Mouse (Mus musculus) left cerebral cortex, postnatal 14 days (tissue): Measurements from ENCODE around the gene Plxnd1. TPM values are rescaled to one million over a fixed set of nuclear protein-coding genes. Genes with fewer than 3 reads are reported as not detected.

Experiments
- DNase-seq, 2 experiments: peaks; one replicate each; pipeline ENCODE4 v3.0.0; 2021 to 2022; ENCODE audit warnings: low spot score in 2 of 2, mixed read lengths in 1 of 2
- intact Hi-C: fragments of 180-260 bp; cut with DNase I; formaldehyde crosslinking; loops from one replicate; pipeline ENCODE4 v1.15.1; 2025
- total RNA-seq, 2 experiments: library from RNA; stranded (reverse); gene quantifications; 2 replicates each; pipeline ENCODE4 v1.2.3; 2021

Plxnd1 gene
- total RNA-seq, 2 experiments from 2014 or later = 156 to 174 TPM

- DNase-seq = no peak
- intact Hi-C loops = no loop called here
These were observed 7.6 kb downstream of the Plxnd1 start for GRCm38 (mm10) chr6:115987096-115987747.

GRCm38 (mm10) chr6:115986472-115987095 is 8.2 kb downstream of the Plxnd1 start:
- DNase-seq = no peak
- intact Hi-C loops = no loop called here

GRCm38 (mm10) chr6:115985622-115986021 is 9.2 kb downstream of the Plxnd1 start:
- intact Hi-C loops = no loop called here
- DNase-seq = no peak

GRCm38 (mm10) chr6:115984580-115984979 is 10.2 kb downstream of the Plxnd1 start:
- intact Hi-C loops = no loop called here
- DNase-seq = no peak

DNA sequence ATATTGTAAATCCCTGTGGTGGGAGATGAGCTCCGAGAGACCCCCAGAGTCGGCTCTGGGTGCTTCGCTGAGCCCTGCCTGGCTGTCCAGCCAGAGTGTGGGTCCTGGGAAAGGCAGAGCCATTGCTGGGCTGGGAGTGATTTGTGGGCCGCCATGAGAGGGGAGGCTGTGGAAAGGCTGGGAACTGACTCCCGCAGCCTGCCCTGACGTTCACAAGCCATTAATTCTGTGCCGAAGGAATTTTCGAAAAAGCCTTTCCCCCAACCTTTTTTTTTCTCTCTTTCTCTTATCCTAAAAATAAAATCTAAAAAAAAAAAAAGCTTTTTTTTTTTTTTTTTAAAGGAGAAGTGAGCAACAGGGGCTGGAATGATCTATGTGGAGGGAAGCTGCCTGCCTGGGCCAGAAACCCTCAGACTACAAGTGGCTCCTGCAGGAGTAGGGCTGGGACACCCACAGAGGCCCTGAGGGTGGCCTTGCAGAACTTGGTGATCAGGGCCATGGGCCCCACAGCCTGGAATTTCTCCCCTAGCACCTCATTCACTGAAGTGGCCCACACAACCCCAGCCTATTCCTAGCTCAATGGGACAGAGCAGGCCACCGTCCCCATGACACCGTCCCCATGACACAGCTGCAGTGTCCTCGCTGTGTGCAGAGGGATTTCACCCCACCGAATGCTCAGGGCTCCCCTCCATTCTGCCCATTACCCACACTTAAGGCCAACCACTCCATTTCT is 11.3 kb downstream of the Plxnd1 start:
- no peak for DNase-seq
- intact Hi-C loops = no loop called here

DNA sequence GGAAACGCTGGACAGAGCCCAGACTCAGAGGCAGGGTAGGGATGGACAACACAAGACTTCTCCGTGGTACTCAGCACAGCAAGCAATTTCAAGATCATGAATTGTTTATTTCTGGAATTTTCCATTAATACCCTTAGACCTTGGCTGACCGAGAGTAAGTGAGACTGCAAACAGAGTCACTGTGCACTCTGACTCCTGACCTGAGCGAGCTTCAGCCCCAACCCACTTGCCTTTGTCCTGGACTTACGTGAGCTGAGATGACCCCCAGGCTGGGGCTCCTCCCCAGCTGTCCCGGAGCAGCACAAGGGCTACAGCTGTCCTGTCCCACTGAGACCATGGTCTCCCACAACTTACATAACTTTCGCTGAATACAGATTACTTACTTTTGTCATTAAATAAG is 11.9 kb downstream of the Plxnd1 start:
- intact Hi-C loops = no loop called here
- no peak for DNase-seq

DNA sequence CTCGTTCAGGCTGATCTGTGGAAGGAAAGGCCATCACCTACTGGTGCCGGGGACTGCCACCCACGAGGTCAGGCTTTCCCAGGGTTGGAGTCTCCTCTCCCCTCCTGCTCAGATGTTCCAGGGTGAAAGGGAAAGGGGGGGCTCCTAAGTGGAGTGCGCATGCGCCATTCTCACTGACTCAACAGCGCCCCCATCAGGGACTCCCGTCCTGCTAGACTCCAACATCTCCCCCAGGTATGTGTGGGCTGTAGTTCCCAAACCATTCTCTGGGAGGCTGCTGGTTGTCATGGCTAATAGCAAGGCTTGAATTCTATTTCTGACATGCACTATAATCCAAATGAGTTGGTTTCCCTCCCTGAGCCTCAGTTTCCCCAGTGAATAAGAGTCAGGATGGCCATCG is 16.2 kb downstream of the Plxnd1 start:
- DNase-seq = peak in 1 of 2 experiments; percentile 64
- intact Hi-C loops = no loop called here

- intact Hi-C loops = no loop called here
- no peak for DNase-seq
These were observed 17.0 kb downstream of the Plxnd1 start for GRCm38 (mm10) chr6:115977810-115978209.

DNA sequence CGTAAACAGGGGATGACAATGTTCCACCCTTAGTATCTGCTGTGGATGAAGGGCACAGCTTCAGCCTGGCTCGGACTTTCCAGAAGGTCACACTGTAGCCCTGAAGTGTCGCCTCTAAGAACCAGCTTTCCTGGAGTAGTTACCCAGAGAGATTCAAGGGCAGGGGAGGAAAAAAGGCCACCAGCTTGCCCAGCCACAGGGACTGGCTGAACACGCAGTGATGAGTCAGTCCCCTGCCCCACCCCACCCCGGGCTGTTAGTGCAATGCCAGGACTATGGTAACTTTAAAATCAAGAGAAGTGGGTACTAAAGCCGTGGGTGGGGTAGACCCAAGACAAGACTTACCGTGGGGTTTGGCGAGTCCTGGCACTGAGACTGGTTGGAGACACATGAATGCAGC is 19.2 kb downstream of the Plxnd1 start:
- intact Hi-C loops = no loop called here
- DNase-seq = no peak

DNA sequence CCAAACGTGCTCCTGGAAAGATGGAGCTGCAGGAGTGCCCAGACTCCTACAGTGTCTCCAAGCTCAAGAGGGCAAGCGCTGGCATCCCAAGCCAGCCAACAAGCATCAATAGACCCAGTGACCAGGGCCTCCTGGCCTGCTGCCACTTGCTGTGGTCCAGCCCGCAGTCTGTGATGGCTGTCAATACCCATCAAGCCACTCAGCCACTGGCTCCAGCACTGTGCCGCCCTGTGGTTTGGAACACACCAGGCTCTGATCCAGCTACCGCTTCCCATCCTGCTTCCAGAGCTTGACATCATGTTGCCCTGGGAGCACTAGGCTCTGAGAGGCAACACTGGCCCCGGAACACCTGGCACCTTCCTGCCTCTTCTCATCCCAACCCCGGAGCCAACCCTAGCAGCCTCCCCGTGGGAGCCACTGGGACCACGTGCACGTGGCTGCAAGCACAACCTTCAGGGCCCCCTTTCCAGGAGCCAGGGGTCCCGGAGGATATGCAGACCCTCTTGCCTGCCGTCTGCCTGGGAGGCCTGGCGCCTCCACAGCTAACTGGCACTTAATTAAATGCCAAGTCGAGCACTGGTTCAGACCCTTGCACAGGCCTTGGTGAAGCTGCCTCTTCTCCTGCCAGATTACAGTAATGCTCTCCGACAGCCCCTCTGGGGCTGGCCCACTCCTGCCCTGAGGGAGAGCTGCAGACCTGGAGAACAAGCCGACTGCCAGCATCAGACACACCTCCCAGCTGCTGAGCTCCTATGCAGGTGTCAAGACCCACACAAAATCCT is 20.7 kb downstream of the Plxnd1 start:
- peak in 1 of 2 experiments; percentile 58 for DNase-seq
- intact Hi-C loops = no loop called here

DNA sequence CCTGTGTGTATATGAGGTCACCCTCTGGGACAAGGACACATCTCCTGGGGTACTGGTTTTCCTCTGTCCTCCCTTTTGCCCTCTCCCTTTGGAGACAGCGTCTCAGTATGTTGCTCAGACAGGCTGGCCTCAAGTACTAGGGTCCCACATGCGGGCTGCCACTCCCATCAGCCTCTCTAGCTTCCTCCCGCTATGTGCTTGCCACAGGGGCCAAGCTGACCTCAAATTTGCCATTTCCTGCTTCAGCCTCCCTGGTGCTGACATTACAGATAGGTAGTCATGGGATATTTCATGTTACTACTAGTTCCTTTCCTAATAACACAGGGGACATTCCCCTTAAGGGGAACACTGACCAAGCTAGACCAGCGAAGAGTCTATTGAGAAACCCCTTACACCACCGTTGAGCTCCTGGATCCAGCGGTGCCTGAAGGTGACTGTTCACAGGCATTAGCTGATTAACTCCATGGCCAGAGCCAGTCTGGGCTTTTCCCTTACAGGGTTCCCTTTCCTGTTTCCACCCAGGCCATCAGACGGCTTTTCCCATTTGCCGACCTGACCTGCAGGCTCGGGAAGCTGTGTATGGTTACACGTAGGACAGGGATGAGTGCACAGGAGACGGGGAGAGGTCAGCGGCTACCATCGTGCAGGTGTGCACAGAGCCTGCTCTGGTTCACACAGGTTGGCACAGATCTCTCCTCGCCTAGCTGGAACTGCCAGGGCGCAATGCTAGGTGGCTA is 21.5 kb downstream of the Plxnd1 start:
- intact Hi-C loops = no loop called here
- DNase-seq = no peak

GRCm38 (mm10) chr6:115972083-115972764 is 22.6 kb downstream of the Plxnd1 start:
- no peak for DNase-seq
- intact Hi-C loops = no loop called here

GRCm38 (mm10) chr6:115971273-115972060 is 23.3 kb downstream of the Plxnd1 start:
- no peak for DNase-seq
- intact Hi-C loops = no loop called here

DNA sequence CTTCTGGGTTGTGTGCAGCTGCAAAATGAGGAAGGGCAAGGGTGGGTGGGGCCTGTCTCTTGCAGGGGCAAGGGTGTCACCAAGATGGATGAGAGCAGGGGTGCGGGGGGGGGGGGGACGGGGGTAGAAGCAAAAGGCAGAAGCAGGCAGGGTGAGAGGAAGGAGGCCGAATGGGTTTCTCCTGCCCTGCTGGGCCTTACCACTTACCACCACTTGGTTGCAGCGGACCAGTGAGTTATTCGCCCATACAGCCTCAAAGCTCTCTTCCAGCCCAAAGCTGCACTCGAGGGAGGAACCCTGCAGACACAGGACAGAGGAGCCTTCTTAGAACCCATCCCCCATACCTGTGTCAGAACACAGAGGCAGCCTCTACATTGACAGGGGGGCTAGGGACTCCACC is 24.9 kb downstream of the Plxnd1 start:
- intact Hi-C loops = no loop called here
- DNase-seq = no peak

DNA sequence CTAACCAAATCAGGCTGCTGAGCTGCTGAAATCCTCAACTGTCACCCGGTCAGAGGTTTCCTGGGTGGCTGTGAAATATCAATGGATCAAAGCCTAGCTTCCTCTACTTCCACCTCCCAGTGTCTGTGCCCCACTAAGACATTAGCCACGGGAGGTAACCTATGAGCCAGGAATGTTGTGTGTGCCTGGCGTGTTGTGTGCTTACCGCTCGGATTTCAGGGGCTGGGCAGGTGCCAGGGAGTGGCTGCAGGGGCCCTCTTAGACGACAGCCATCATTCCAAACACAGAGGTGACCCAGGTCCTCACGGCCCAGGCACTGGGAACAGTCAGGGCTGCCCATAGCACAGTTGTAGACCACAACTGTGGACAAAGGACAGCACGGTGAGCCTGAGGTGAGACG is 25.7 kb downstream of the Plxnd1 start:
- intact Hi-C loops = no loop called here
- no peak for DNase-seq

DNA sequence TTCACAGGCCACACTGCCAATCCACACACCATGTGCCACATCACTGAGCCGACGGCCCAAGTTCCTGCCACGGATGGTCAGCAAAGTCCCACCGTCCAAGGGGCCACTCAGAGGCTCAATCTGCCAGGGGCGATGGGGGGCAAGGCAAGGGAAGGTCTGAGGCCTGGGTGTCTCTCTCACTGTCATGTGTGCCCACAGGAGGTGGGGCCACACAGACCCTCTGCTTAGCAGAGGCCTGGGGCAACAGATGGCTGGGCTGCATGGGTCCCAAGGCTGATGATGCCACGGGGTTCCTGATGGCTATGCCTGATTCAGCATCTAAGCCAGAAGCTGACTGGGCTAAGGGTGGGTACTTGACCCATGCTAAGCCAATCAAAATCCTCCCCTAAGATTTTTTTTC is 26.1 kb downstream of the Plxnd1 start:
- DNase-seq = no peak
- intact Hi-C loops = no loop called here

GRCm38 (mm10) chr6:115968086-115968485 is 26.7 kb downstream of the Plxnd1 start:
- DNase-seq = no peak
- intact Hi-C loops = no loop called here

DNA sequence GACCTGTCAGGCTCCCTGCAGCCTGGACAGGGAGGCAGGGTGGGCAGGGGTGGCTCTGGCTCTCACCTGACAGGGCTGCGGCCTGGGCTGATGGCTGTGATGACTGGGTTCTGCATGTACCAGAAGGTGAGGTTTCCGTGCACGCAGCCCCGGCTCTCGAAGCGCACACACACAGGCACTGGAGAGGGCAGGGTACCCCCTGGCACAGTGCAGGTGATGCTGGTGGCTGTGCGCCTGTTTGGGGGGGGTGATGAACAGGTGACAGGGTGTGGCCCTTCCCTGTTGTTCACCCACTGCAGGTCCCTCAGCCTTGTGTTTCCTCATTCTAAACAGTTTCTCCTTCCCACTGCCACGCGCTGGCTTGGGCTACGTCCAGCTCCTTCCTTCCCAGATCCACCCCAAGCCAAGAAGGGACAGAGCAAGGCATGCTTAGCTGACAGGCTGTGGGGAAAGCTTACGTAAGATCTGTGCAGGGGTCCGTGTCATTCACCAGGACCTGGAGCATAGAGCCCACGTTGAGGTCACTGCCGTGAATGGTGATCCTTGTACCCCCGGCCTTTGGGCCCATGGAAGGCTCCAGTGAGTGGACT is 27.4 kb downstream of the Plxnd1 start:
- DNase-seq = no peak
- intact Hi-C loops = no loop called here
